Mouse (Mus musculus) yolk sac, embryonic 10.5 days (tissue): ENCODE data around the gene Cyth1.

Experiments used
- DNase-seq: peaks from one replicate; pipeline ENCODE4 v3.0.0-alpha.2; 2017; ENCODE audit warnings: low spot score

Cyth1 gene

GRCm38 (mm10) chr11:118222917-118223316 lies 25.5 kb downstream of the Cyth1 start:
- no peak for DNase-seq

GRCm38 (mm10) chr11:118222351-118222885 lies 26.0 kb downstream of the Cyth1 start:
- DNase-seq = no peak

- no peak for DNase-seq
Measured at GRCm38 (mm10) chr11:118220561-118221262, 27.7 kb downstream of the Cyth1 start.

- DNase-seq = no peak
Measured at GRCm38 (mm10) chr11:118219066-118219465, 29.3 kb downstream of the Cyth1 start.

GRCm38 (mm10) chr11:118216468-118216867 lies 31.9 kb downstream of the Cyth1 start:
- DNase-seq = no peak

GRCm38 (mm10) chr11:118215928-118216458 lies 32.4 kb downstream of the Cyth1 start:
- DNase-seq = no peak

GRCm38 (mm10) chr11:118212636-118213112 lies 35.7 kb downstream of the Cyth1 start:
- DNase-seq = no peak

GRCm38 (mm10) chr11:118211749-118212635 lies 36.4 kb downstream of the Cyth1 start:
- peak; percentile 21 for DNase-seq

- DNase-seq = no peak
Measured at GRCm38 (mm10) chr11:118210962-118211361, 37.4 kb downstream of the Cyth1 start.

GRCm38 (mm10) chr11:118210116-118210515 lies 38.3 kb downstream of the Cyth1 start:
- no peak for DNase-seq

GRCm38 (mm10) chr11:118209376-118209775 lies 39.0 kb downstream of the Cyth1 start:
- DNase-seq = no peak

GRCm38 (mm10) chr11:118208672-118209272 lies 39.6 kb downstream of the Cyth1 start:
- peak; percentile 48 for DNase-seq

- no peak for DNase-seq
Measured at GRCm38 (mm10) chr11:118207424-118208033, 40.9 kb downstream of the Cyth1 start.

GRCm38 (mm10) chr11:118206267-118206666 lies 42.1 kb downstream of the Cyth1 start:
- no peak for DNase-seq

GRCm38 (mm10) chr11:118203469-118203868 lies 44.9 kb downstream of the Cyth1 start:
- no peak for DNase-seq

GRCm38 (mm10) chr11:118202410-118203233 lies 45.8 kb downstream of the Cyth1 start:
- DNase-seq = peak; percentile 73

GRCm38 (mm10) chr11:118201833-118202409 lies 46.5 kb downstream of the Cyth1 start:
- peak; percentile 26 for DNase-seq

GRCm38 (mm10) chr11:118200834-118201830 lies 47.3 kb downstream of the Cyth1 start:
- peak; percentile 30 for DNase-seq

GRCm38 (mm10) chr11:118198296-118198600 lies 50.1 kb downstream of the Cyth1 start:
- no peak for DNase-seq
